Mouse (Mus musculus) neural tube, embryonic 14.5 days (tissue): ENCODE results near the gene Zfp27. TPM values are rescaled to one million over a fixed set of nuclear protein-coding genes. Genes with fewer than 3 reads are reported as not detected.
"Not testable (repeated sequence)": the region's sequence is repeated elsewhere in the genome, so short reads cannot be mapped to it uniquely, and the experiment has no call there.

ENCODE experiments used
- ATAC-seq: fragments of 200-750 bp; cut with Nextera tagmentation; 2 replicates; pipeline ENCODE4 v1.8.0; 2017; ENCODE audit warnings: low read depth, mild to moderate bottlenecking, moderate TSS enrichment, moderate library complexity
- H3K27ac ChIP-seq: fragments of 300-500 bp; sonication (generic); 2 replicates; pipeline ENCODE4 v1.5.1; 2014; ENCODE audit warnings: low read depth, mild to moderate bottlenecking, control low read depth, low read length, moderate library complexity, mixed read lengths
- H3K27me3 ChIP-seq: fragments of 300-500 bp; sonication (generic); 2 replicates; pipeline ENCODE4 v1.6.1; 2014; ENCODE audit warnings: low read length; ENCODE audit not compliant: control insufficient read depth, insufficient read depth
- H3K36me3 ChIP-seq: fragments of 300-500 bp; sonication (generic); 2 replicates; pipeline ENCODE4 v1.6.1; 2014; ENCODE audit warnings: low read length, mixed read lengths; ENCODE audit not compliant: control insufficient read depth, insufficient read depth
- H3K4me1 ChIP-seq: fragments of 300-500 bp; sonication (generic); 2 replicates; pipeline ENCODE4 v1.6.1; 2014; ENCODE audit warnings: low read length; ENCODE audit not compliant: control insufficient read depth, insufficient read depth
- H3K4me2 ChIP-seq: fragments of 300-500 bp; sonication (generic); 2 replicates; pipeline ENCODE4 v1.6.1; 2014; ENCODE audit warnings: mild to moderate bottlenecking, low read depth, low read length, control low read depth
- H3K4me3 ChIP-seq: fragments of 300-500 bp; sonication (generic); 2 replicates; pipeline ENCODE4 v1.5.1; 2014; ENCODE audit warnings: low read depth, low read length, control low read depth, mixed read lengths
- H3K9ac ChIP-seq: fragments of 300-500 bp; sonication (generic); replicated peaks from 2 replicates; pipeline ENCODE4 v1.6.1; 2014; ENCODE audit warnings: low read depth, mild to moderate bottlenecking, control low read depth, low read length, mixed read lengths
- H3K9me3 ChIP-seq: fragments of 300-500 bp; sonication (generic); 2 replicates; pipeline ENCODE4 v1.6.1; 2016; ENCODE audit warnings: low read length; ENCODE audit not compliant: control insufficient read depth
- WGBS: fragments of 180-500 bp; shearing (Covaris S2); extraction: QIAGEN DNeasy Blood & Tissue Kit; methylation state at CpG from one replicate; pipeline ENCODE4 v1.1.7; 2014; 5-methylcytosine and 5-hydroxymethylcytosine counted together
- polyA plus RNA-seq: library from polyadenylated mRNA; unstranded; fragments of >200 nt; fragmentation: Nextera tagmentation; extraction: Ambion mirVana; gene quantifications from 2 replicates; pipeline ENCODE4 v1.2.1, GENCODE M21; 2014

Gene Zfp27
- polyA plus RNA-seq, 1 experiment from 2014 or later = 17.0 TPM

- Histone ChIP-seq H3K27ac (peak overlapping the region; percentile 97), H3K27me3 (no peaks in the 10 kb centered on the region), H3K4me1 (peaks cover 15% of the 10 kb centered on the region), H3K4me3 (peak overlapping the region; percentile 61), H3K36me3 (no peaks in the 10 kb centered on the region), H3K4me2 (peak overlapping the region; percentile 64), H3K9ac (peak overlapping the region; percentile 60), H3K9me3 (no peaks in the 10 kb centered on the region)
- 13% methylated on average over 8 of the region's 8 CpGs for WGBS
- peak; percentile 16; the same call in 1 of the 2 replicates for ATAC-seq
Measured at GRCm38 (mm10) chr7:29906682-29907058, 298 bp upstream of the Zfp27 start.

- Histone ChIP-seq H3K4me2 (no peak overlapping the region), H3K27me3 (no peaks in the 10 kb centered on the region), H3K36me3 (peaks cover 8% of the 10 kb centered on the region; the same call in 1 of the 2 replicates), H3K9me3 (no peaks in the 10 kb centered on the region), H3K9ac (no peak overlapping the region), H3K4me3 (no peak overlapping the region), H3K27ac (no peak overlapping the region), H3K4me1 (peaks cover 5% of the 10 kb centered on the region; the same call in 1 of the 2 replicates)
- no peak for ATAC-seq
- WGBS = 96% methylated on average over 4 of the region's 4 CpGs
Measured at GRCm38 (mm10) chr7:29904101-29904500, 2.3 kb downstream of the Zfp27 start.

- no peak for ATAC-seq
- H3K9ac ChIP-seq = no peak overlapping the region
- WGBS = 93% methylated on average over 4 of the region's 4 CpGs
- H3K4me1 ChIP-seq = no peaks in the 10 kb centered on the region
- no peak overlapping the region for H3K4me2 ChIP-seq
- peaks cover 55% of the 10 kb centered on the region for H3K36me3 ChIP-seq
- no peak overlapping the region for H3K4me3 ChIP-seq
- no peaks in the 10 kb centered on the region for H3K27me3 ChIP-seq
- H3K9me3 ChIP-seq = peaks cover 18% of the 10 kb centered on the region
- H3K27ac ChIP-seq = no peak overlapping the region
Measured at GRCm38 (mm10) chr7:29898351-29898750, 8.0 kb downstream of the Zfp27 start.

- Histone ChIP-seq H3K4me2 (no peak overlapping the region), H3K4me3 (no peak overlapping the region), H3K9ac (no peak overlapping the region), H3K27me3 (no peaks in the 10 kb centered on the region), H3K36me3 (peaks cover 64% of the 10 kb centered on the region), H3K4me1 (no peaks in the 10 kb centered on the region), H3K27ac (no peak overlapping the region), H3K9me3 (peaks cover 25% of the 10 kb centered on the region)
- ATAC-seq = no peak
- WGBS = over 99% methylated on average over 4 of the region's 4 CpGs
Measured at GRCm38 (mm10) chr7:29892756-29893155, 13.6 kb downstream of the Zfp27 start.

- no peak overlapping the region for H3K9ac ChIP-seq
- H3K4me1 ChIP-seq = no peaks in the 10 kb centered on the region
- 97% methylated on average over 7 of the region's 7 CpGs for WGBS
- no peak overlapping the region for H3K27ac ChIP-seq
- H3K36me3 ChIP-seq = peaks cover 47% of the 10 kb centered on the region
- H3K4me2 ChIP-seq = no peak overlapping the region
- ATAC-seq = no peak
- no peaks in the 10 kb centered on the region for H3K27me3 ChIP-seq
- peaks cover 30% of the 10 kb centered on the region for H3K9me3 ChIP-seq
- H3K4me3 ChIP-seq = no peak overlapping the region
Measured at GRCm38 (mm10) chr7:29890501-29890900, 15.9 kb downstream of the Zfp27 start.

- H3K36me3 ChIP-seq = peaks cover 2% of the 10 kb centered on the region; the same call in 1 of the 2 replicates
- H3K27me3 ChIP-seq = no peaks in the 10 kb centered on the region
- H3K4me2 ChIP-seq = no peak overlapping the region
- 92% methylated on average over 7 of the region's 7 CpGs for WGBS
- H3K4me1 ChIP-seq = no peaks in the 10 kb centered on the region
- no peak overlapping the region for H3K27ac ChIP-seq
- H3K9me3 ChIP-seq = peaks cover 4% of the 10 kb centered on the region; the same call in 1 of the 2 replicates
- no peak overlapping the region for H3K9ac ChIP-seq
- no peak overlapping the region for H3K4me3 ChIP-seq
- no peak for ATAC-seq
Measured at GRCm38 (mm10) chr7:29880916-29881315, 25.5 kb downstream of the Zfp27 start.

- H3K4me2 ChIP-seq = no peak overlapping the region
- no peak overlapping the region for H3K9ac ChIP-seq
- WGBS = 74% methylated on average over 7 of the region's 7 CpGs
- ATAC-seq = no peak
- H3K4me3 ChIP-seq = no peak overlapping the region
- peaks cover 11% of the 10 kb centered on the region for H3K36me3 ChIP-seq
- no peaks in the 10 kb centered on the region for H3K4me1 ChIP-seq
- H3K9me3 ChIP-seq = peaks cover 12% of the 10 kb centered on the region
- H3K27me3 ChIP-seq = no peaks in the 10 kb centered on the region
- H3K27ac ChIP-seq = no peak overlapping the region
Measured at GRCm38 (mm10) chr7:29880056-29880455, 26.3 kb downstream of the Zfp27 start.

GRCm38 (mm10) chr7:29877561-29877960 lies 28.8 kb downstream of the Zfp27 start:
- H3K27ac ChIP-seq, ATAC-seq, H3K27me3 ChIP-seq, H3K4me2 ChIP-seq, H3K4me1 ChIP-seq, H3K4me3 ChIP-seq, H3K9ac ChIP-seq: not testable (repeated sequence)
- WGBS = 93% methylated on average over 9 of the region's 9 CpGs
- H3K36me3 ChIP-seq = peaks cover 22% of the 10 kb centered on the region
- peaks cover 23% of the 10 kb centered on the region for H3K9me3 ChIP-seq

GRCm38 (mm10) chr7:29874256-29874655 lies 32.1 kb downstream of the Zfp27 start:
- no peak overlapping the region for H3K4me3 ChIP-seq
- peaks cover 25% of the 10 kb centered on the region for H3K9me3 ChIP-seq
- H3K9ac ChIP-seq = no peak overlapping the region
- H3K4me2 ChIP-seq = no peak overlapping the region
- H3K36me3 ChIP-seq = peaks cover 22% of the 10 kb centered on the region
- ATAC-seq = no peak
- H3K4me1 ChIP-seq = no peaks in the 10 kb centered on the region
- H3K27ac ChIP-seq = no peak overlapping the region
- H3K27me3 ChIP-seq = no peaks in the 10 kb centered on the region
- WGBS = 96% methylated on average over 10 of the region's 10 CpGs
